Mouse (Mus musculus): ENCODE measurements around the gene Mecom.

DNA sequence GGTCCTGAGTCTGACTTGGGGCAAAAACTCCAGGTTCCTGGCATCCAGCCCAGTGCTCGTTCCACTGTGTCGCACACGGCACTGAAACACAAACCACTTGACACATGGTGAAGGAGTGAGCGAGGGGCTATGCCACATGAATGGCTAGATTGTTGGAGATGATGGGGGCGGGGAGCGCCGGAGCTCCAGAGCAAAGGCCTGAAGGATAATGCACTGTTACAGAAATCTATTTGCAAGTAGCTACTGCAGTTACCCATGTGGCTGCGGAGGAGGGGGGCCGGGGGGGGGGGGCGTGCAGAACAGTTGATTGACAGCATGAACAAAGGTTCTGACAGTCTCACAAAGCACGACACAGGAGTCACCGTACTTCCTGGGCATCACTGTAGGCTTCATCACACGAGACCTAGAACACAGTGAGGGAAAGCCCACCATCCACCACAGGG is 320.9 kb downstream of the Mecom start:
- no peak for TF ChIP-seq CTCF (IDR thresholded peaks at IDR 0.05; ENCODE audit: borderline replicate concordance, extremely low read depth, insufficient read depth, insufficient read length)
- TF ChIP-seq POLR2A (IDR thresholded peaks at IDR 0.05; ENCODE audit: borderline replicate concordance, extremely low read depth, insufficient read depth, insufficient read length, poor library complexity, severe bottlenecking) = no peak

Data from brain, embryonic 14.5 days (tissue).